Mouse (Mus musculus): Measurements from ENCODE around the gene Itga3.

The Itga3 gene

DNA sequence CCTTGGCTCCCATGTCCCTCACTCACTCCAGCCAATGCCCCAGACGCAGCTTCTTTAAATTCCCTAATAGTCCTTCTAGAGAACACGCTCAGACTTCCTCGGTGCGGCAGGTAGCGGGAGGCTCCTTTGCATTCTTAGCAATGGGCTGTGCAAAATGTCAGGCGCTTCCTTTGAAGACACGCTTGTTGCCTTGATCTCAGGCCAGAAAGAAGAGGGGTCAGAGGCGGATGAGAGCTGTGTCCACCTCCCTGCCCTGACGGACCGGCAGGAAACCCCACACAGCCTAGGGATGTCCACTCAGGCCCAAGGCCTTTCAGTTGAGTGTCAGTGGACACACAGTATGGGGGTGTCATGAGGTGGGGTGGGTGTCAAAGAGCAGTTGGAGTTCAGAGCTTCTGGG is 19.0 kb upstream of the Itga3 start:
- DNase-seq (ENCODE audit: low read depth) = no peak

GRCm38 (mm10) chr11:95093077-95093476 is 16.5 kb upstream of the Itga3 start:
- no peak for DNase-seq (ENCODE audit: low read depth)

- DNase-seq (ENCODE audit: low read depth) = no peak
These were observed 12.5 kb upstream of the Itga3 start for GRCm38 (mm10) chr11:95088857-95089779.

DNA sequence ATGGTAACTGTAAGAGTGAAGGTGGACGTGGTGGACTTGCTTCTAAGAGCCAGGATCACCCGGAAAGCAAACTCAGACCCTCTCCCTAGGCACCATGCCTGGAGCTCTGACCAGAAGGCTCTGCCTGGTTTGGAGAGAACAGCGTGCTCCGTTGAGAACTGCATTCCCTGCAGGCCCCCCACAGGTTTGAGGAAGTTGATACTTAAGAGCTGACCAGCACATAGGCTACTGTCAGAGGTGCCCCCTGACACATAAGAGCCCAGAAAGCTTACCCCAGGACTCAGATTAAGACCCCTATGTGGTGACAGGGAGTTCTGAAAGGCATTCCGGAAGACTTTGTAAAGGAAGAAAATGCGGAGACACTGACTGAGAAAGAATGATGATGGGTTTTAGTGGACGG is 11.7 kb upstream of the Itga3 start:
- no peak for DNase-seq (ENCODE audit: low read depth)

DNA sequence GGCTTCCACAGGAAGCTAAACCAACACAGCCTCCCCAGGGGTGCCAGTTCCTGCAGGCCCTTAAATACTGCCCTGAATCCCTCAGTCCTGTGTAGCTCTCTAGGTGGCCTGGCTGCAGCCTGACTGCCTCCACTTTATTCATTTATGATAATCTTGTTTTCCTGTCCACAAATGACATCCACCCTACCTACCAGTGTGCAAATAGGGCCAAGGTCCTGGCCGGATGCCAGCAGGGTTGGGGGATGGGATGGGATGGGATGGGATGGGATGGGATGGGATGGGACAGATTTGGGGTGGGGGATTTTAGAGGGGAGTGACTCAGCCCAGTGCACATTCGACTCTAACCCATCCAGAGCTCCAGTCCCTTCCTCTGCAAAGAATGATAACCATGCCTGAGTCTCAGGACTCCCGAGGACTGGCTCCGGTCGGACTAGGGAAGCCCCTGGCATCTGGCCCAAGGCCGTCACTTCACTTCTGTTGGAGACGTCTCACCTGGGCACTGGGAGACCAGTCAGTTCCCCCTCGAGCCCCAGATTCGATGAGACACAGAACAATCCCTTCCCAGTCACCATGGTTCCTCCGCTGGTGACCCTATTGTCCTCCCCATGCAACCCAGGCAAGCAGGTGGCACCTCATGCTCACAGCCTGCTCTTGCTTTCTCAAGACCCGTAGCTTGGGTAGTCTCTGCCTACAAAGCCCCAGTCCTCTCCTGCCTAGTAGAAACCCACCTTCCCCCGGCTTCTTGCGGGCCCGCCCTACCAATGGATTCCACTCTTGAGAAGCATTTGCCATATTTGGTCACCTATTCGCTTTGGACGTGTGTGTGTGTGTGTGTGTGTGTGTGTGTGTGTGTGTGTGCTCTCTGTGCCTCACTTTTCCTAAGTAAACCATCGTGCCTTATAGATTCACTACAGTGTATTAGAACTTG is 11.0 kb upstream of the Itga3 start:
- no peak for DNase-seq (ENCODE audit: low read depth)

GRCm38 (mm10) chr11:95086229-95086628 is 9.6 kb upstream of the Itga3 start:
- DNase-seq (ENCODE audit: low read depth) = no peak

- no peak for DNase-seq (ENCODE audit: low read depth)
These were observed 9.1 kb upstream of the Itga3 start for GRCm38 (mm10) chr11:95085710-95086109.

DNA sequence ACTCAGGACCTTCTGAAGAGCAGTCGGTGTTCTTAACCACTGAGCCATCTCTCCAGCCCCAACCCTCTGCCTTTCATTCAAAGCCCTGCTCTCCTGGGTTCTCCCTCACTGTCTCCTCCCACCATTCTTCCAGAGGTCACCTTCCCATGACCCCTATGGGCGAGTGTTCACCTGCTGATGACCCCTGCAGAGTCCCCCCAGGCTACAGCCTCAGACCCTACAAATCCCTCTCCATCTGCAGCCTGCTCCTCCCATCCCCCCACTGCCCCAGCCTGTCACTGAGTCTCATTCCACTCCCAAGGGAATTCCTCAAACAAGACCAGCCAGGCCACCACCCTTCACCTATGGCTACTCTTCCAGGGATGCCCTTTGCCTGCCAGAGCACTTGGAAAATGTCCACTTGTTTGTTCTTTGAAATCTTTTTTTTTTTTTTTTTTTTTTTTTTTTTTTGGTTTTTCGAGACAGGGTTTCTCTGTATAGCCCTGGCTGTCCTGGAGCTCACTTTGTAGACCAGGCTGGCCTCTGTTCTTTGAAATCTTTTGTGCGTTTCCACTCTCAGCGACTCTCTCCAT is 8.3 kb upstream of the Itga3 start:
- DNase-seq (ENCODE audit: low read depth) = no peak

GRCm38 (mm10) chr11:95084175-95084574 is 7.6 kb upstream of the Itga3 start:
- no peak for DNase-seq (ENCODE audit: low read depth)

DNA sequence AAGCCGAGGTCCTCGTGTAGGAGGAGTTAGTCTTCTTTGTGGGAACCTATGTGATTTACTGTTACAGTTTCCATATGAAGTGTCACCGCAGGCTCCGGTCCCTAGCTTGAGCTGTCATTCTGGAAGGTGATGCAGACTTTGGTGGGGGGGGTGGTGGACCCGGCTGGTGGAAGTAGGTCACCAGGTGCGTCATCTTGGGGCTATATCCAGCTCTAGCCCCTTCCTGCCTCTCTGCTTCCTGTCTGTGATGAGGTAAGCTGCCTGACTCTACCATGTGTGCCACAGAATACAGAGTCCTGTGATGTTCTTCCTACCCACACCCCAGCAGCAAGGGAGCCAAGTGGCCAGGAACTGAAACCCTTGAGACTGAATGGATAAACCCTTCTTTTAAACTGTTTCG is 6.3 kb upstream of the Itga3 start:
- no peak for DNase-seq (ENCODE audit: low read depth)

DNA sequence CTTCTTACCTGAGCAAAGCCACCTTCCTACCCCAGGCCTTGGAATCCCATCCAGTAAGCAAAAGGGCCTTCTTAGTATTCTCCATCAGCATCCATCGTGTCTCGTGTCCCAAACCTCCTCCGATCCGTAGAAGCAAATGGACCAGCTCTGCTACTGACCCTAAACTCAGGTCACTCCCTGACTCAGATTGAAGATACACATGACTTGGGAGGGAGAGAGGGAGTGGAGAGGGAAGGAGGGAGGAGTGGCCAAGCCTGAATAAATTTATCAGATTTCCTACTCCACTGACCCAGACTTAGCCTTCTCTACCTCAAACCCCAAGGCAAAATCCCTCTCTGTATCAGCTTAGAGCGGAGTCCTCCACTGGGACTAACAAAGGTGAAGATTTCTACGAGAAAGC is 4.2 kb upstream of the Itga3 start:
- no peak for DNase-seq (ENCODE audit: low read depth)

- no peak for DNase-seq (ENCODE audit: low read depth)
These were observed 2.8 kb upstream of the Itga3 start for GRCm38 (mm10) chr11:95079256-95079875.

DNA sequence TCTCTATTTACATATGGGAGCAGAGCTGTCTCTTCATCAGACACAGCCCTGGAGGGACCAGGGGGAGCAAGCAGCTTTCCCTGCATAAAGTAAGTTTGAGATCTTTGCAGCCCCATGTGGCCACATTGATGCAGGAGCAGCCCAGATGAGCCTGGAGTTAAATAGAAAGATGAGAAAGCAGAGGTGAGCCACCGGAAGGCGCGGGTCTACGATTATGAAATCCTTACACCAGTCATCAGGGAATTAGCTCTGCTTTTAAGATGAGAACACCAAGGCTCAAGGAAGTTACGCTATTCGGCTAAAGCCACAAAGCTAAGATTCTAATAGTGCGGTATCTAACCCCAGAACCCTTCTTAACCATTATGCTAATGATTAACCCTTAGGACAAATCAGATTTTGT is 1.4 kb upstream of the Itga3 start:
- DNase-seq (ENCODE audit: low read depth) = no peak

DNA sequence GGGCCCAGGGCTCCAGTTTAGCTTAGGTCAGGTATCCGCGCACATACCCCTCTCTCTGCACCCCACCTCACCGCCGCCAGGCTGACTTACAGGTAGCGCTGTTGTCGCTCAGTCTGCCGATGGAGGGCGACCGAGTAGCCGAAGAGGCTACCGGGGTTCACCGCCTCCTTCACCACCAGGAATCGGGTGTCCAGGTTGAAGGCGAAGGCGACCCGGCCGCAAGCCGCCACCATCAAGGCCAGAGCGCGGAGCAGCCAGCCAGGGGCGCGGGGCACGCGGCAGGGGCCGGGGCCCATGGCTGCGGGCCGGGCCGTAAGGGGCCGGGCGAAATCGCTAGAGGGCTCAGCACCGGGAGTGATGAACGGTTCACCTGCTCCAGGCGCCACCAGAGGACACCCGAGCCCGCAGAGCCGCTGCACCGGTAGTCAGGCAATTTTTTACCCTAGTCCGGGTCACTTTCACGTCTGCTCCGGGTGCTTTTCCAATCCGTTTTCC is 513 bp downstream of the Itga3 start:
- DNase-seq (ENCODE audit: low read depth) = no peak

- no peak for DNase-seq (ENCODE audit: low read depth)
These were observed 1.2 kb downstream of the Itga3 start for GRCm38 (mm10) chr11:95075197-95076040.

DNA sequence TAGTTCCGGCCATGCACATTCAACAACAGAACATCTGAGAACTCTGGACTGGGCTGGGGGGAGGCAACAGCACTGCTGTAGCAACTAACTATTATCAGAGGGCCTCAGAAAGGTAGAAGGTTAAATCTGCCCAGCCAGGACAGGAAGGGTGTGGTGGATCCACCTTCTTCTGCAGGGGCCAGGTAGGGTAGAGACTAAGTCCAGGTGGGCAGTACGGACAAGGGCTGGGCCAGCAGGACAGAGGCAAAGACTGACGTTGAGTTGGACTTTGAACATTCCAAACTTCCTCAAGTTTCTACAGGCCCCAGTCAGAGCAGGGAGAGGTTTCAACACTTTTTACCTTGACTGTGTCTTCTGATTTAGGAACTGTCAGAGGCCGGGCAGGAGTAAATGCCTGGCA is 1.9 kb downstream of the Itga3 start:
- DNase-seq (ENCODE audit: low read depth) = no peak

DNA sequence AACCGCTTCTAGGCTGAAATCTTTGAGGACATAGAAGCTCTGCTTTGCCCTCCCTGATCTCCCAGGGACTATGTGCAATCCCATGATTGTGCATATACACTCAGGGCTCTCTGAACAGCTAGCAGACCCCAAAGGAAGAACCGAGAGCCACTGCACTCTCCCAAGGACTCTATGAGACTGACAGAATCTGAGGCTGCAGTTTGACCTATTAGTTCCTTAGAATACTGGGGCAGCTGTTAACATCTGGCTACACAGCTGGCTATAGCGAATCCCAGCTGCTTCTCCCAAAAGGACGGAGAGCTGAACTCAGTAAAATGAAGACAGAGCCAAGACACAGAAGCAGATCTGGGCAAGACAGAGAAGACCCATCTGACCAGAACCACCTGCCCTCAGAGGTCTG is 2.8 kb downstream of the Itga3 start:
- DNase-seq (ENCODE audit: low read depth) = no peak

- no peak for DNase-seq (ENCODE audit: low read depth)
These were observed 3.8 kb downstream of the Itga3 start for GRCm38 (mm10) chr11:95072804-95073203.

GRCm38 (mm10) chr11:95072136-95072535 is 4.5 kb downstream of the Itga3 start:
- DNase-seq (ENCODE audit: low read depth) = no peak

DNA sequence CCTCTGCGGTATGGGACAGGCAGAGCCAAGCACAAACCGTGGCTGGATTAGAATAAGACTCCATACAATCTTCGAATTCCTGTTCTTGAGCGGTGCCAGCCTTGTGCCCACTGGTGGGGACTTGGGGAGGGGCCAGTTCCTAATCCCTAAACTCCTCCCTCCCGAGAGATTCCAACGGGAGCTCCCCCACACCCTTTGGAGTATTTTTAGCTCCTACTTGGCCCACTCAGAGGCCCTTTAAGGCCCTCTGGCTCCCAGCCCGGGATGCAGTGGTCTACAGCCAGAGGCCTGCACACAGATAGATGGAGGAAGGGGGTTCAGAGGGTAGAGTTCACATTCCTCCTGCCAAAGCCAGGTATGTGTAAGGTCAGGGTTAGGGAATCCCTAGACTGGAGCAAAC is 5.3 kb downstream of the Itga3 start:
- no peak for DNase-seq (ENCODE audit: low read depth)
